Mouse (Mus musculus) heart, postnatal 0 days (tissue): Measurements from ENCODE around the gene Gm44965.

Experiments
- CTCF ChIP-seq: IDR thresholded peaks from 2 replicates; pipeline ENCODE4 v1.5.1; 2016; ENCODE audit warnings: antibody characterized with exemption, control low read depth, low read depth
- EP300 ChIP-seq: IDR thresholded peaks from 2 replicates; pipeline ENCODE4 v1.6.1; 2016; ENCODE audit warnings: antibody characterized with exemption, low read depth

DNA sequence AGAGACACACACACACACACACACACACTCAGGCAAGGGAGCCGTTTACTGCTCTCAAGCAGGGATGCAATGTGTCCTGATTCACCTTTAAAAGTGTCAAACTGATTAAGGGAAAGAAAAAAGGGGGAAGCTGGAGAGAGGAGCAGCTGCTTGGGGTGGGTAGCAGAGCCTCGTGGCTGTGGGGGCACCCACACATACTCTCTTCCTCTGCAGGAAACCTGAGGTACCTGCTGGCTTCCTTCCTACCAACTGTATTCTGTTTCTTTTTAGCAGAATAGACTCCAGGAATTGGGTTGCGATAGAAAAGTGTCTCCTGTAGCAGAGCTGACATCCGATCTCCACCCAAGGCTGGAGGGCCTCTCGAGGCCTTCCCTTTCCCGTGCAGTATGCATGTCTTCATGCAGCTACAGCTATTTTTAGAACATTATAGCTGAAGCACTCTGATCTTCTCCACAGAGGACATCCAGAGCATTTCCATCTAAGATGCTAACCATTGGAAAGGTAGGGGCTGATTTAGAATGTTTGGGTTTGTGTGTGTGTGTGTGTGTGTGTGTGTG, 4.5 kb upstream of the Gm44965 start, which contains the start of gene Gm45021:
- TF ChIP-seq CTCF, result no peak
- no peak for TF ChIP-seq EP300
